Mouse (Mus musculus): ENCODE measurements around the gene Mrps21. TPM values are rescaled to one million over a fixed set of nuclear protein-coding genes. Genes with fewer than 3 reads are reported as not detected.

Gene Mrps21
- 111 TPM for polyA plus RNA-seq (2015; fragmentation: Illumina TruSeq; extraction: RNeasy Lipid Tissue Mini Kit (QIAGEN cat#74804); ENCODE audit: insufficient read depth, low replicate concordance)

DNA sequence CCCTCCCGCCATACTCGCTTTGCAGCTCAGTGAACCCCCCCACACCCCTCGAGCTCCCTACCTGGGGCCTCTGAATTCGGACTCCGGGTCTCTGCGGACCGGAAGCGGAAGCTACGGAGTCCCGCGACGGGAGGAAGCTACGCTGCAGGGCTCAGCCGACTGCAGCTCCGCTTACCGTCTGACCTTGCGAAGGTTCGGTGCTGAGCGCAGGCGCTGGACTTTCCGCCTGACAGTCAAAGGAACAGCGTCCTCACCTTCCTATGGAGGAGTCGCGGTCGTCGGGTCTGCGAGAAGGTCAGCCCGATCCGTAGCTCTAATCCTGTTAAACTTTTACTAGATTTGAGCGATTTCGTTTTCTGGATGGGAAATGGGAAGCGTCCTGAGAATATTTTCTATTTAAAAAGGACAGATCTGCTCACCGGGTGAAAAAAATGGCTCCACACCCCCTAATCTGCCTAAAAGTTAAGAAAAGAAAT, at the start of gene Mrps21:
Gene Mrps21, minus strand, starts transcription at position 128 of the 476 bp plus-strand sequence.

DNA sequence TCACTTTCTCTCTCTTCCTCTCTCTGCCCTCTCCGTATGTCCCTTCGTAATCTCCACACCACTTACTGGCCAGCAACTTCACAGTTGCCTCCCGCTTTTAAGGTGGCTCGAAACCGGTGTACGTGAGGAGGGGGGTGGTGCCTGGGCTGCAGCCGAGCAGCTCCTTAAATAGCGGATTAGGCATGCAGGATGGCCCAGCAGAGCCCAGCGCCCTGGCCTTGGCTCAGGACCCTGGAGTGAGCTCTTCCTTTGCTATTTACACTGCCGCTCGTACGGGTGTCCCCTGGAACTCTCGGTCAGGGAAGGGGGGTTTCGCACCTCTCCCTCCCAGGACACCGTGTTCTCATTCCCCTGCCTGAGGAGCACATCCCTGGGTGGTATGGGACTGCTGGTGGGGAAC, 33.2 kb upstream of the Mrps21 start, which contains the start of gene Car14:
Gene Car14, minus strand, starts transcription at position 124 of the 400 bp plus-strand sequence.

DNA sequence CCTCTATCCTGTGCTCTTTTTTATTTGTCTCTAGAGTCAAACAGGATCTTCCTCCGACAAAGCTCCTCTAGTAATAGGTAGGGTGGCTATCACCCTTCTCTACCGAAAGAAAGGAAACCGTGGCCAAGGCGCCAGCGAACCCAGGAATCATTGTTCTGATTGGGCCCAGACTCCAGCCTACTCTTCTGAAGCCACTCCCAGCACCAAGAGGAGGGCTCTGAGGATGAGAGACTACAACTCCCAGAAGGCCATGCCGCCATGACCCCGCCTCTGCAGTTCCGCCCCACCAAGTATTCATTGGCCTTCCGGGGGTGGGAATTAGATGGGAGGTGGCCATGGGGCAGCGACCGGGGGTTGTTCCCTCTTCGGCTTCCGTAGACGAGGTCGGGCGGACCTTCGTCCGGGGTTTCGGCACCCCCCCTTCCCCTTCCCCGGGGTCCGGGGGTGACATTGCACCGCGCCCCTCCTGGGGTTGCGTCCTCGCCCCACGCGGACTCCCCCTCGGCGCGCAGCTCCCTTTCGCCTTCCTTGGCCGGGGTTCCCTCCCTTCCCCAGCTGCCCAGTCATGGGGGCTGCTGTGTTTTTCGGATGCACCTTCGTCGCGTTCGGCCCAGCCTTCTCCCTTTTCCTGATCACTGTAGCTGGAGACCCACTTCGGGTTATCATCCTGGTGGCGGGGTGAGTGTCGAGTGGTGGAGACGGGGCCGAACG, 22.4 kb upstream of the Mrps21 start, which contains the start of gene Aph1a:
Gene Aph1a, plus strand, starts transcription at position 364 of the 711 bp plus-strand sequence.

DNA sequence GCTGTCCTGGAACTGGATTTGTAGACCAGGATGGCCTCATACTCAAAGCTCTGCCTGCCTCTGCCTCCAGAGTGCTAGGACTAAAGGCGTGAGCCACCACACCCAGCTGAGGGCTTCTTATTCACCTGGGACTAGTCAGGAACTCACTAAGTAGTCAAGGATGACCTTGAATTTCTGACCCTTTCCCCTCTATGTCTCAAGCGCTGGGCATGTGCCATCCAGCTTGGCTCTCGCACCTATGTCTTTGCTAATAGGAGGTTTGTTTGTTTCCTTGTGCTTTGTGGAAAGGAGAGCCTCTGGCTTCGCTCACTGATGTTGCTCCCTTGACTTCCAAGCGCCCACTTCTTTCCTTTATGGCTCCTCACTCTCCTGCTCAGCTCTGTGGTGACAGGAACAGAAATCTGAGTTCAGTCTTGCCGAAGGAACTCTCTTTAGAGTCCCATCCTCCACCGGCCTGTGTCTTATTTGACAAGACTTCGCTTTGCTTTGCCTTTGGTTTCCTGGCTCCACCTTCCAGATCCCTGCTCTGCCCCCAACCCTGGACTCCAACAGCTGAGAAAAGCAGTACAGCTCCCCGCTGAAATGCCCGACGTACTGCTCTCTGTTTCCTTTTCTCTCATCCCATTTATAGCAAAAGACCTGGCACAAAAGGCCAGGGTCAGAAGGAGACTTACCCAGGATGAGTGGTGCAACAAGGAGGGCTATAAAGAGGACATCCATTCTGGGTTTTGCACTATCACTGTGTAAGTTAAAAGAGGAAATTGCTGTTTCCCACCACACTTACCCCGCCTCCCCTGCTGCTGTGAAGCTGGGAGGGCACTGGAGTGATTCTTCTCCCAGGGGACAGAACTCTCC, 20.1 kb upstream of the Mrps21 start, which contains the start of gene BC028528:
Gene BC028528, minus strand, starts transcription at position 795 of the 855 bp plus-strand sequence.

DNA sequence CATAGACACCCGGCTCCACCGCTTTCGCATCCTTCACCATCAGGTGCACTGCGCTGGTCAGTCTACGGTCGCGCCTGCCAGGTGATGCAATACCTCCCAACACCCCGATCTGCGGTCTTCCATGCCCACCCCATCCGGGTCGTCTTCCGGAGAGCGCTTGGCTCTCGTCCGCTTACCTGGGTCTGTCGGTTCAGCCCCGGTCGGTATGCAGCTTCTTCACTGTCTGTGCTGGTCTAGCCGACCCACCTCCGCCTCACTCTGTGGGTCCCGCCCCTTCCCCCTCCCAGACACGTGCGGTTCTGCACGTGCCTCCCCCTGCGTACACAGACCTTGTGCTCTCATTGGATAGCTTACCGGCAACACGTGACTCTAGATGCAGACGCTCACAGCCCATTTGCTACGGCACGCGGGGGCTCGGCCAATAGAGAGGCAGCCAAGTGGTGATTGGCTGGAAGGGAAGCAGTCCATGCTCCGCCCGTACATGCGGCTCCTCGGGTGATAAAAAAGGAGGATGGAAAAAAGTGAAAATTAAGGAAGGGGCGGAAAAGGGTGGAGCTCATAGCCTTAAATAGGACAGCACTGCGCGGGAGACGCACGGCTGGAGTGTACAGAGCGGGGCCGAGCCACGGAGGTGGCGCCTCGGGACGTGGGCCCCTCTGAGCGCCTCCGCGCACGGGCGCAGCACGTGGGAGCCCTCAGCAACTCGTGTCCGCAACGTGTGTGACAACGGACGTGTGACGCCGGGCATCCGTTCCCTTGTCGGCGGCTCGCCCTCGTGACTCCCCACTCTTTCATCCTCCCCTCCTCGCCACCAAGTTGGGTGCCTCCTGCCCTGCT, 10.9 kb upstream of the Mrps21 start, which contains the start of gene Ciart:
Gene Ciart, minus strand, starts transcription at position 273 of the 837 bp plus-strand sequence.

DNA sequence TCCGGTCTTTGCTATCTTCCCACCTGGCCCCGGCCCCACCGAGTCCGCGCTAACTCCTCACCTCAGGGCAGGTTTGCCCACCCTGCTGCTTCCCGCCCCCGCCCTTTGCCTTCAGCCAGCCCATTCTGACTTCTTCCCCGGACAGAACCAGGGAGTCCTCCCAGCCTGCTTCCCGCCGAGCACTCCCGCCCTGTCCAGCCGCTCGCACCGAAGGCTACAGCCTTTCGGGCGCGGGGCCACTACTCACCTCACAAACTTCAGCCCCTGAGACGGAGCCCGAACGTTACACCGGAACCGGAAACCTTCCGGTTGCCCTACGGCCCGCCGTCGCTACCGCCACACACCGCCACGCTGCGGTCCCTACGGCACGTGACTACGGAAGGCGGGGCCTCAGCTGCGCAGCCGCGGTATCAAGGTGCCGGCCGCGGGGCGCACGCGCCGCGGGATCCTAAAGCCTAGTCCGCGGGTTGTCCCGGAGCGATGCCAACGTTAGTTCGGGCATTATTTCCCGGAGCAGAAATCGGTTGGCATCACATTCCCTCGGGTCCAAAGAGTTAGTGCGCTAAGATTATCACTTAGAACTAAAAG, 15.7 kb downstream of the Mrps21 start, which contains the start of gene Prpf3:
Gene Prpf3, minus strand, starts transcription at position 384 of the 588 bp plus-strand sequence.

DNA sequence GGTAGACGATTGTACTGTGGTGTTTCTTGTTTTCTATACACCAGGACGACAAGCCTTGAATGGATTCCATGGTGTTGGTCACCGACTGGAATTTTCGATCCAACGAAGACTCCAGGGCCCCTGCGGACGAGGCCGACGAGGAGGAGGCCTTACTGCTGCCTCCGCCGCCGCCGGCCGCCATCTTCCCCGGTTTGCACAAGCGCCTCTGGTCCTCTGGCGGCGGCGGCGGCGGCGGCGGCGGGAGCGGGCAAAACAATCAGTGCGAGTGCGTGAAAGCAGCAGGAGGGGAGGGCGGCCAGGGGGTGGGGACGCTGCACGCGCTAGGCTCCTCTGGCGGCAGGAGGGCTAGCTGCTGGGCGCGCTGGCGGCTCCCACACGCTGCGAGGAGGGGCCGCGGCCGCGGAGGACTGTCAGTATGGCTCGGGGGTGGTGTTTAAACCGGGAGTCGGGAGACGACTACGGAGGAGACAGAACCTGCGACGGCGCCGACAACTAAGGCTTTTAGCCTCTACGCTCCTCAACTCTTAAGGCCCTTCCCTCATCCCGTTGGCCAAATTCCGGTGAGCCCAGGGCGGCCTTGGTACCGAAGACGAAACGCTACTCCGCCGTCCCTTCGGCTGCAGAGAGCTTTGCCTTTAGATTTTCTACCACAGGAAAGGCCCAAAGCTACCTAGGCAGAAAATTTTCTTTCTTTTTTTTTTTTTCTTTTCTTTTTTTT, 52.6 kb downstream of the Mrps21 start, which contains the start of gene Rprd2:
Gene Rprd2, minus strand, starts transcription at position 293 of the 718 bp plus-strand sequence.

Other genes with a start within 250 kb of the Mrps21 start
- gene Ensa, start 246.5 kb downstream of the Mrps21 start, polyA plus RNA-seq (2015; fragmentation: Illumina TruSeq; extraction: RNeasy Lipid Tissue Mini Kit (QIAGEN cat#74804); ENCODE audit: insufficient read depth, low replicate concordance) = 111 TPM
- gene Mcl1, start 212.7 kb downstream of the Mrps21 start, polyA plus RNA-seq (2015; fragmentation: Illumina TruSeq; extraction: RNeasy Lipid Tissue Mini Kit (QIAGEN cat#74804); ENCODE audit: insufficient read depth, low replicate concordance) = 594 TPM
- 2.2 TPM for gene Adamtsl4, start 183.6 kb downstream of the Mrps21 start, polyA plus RNA-seq (2015; fragmentation: Illumina TruSeq; extraction: RNeasy Lipid Tissue Mini Kit (QIAGEN cat#74804); ENCODE audit: insufficient read depth, low replicate concordance)
- 22.0 TPM for gene Ecm1, start 131.9 kb downstream of the Mrps21 start, polyA plus RNA-seq (2015; fragmentation: Illumina TruSeq; extraction: RNeasy Lipid Tissue Mini Kit (QIAGEN cat#74804); ENCODE audit: insufficient read depth, low replicate concordance)
- 43.4 TPM for gene Tars2, start 111.3 kb downstream of the Mrps21 start, polyA plus RNA-seq (2015; fragmentation: Illumina TruSeq; extraction: RNeasy Lipid Tissue Mini Kit (QIAGEN cat#74804); ENCODE audit: insufficient read depth, low replicate concordance)
- gene Rprd2, start 52.7 kb downstream of the Mrps21 start, polyA plus RNA-seq (2015; fragmentation: Illumina TruSeq; extraction: RNeasy Lipid Tissue Mini Kit (QIAGEN cat#74804); ENCODE audit: insufficient read depth, low replicate concordance) = 42.6 TPM
- gene Prpf3, start 15.6 kb downstream of the Mrps21 start, polyA plus RNA-seq (2015; fragmentation: Illumina TruSeq; extraction: RNeasy Lipid Tissue Mini Kit (QIAGEN cat#74804); ENCODE audit: insufficient read depth, low replicate concordance) = 62.6 TPM
- 3.2 TPM for gene Ciart, start 10.7 kb upstream of the Mrps21 start, polyA plus RNA-seq (2015; fragmentation: Illumina TruSeq; extraction: RNeasy Lipid Tissue Mini Kit (QIAGEN cat#74804); ENCODE audit: insufficient read depth, low replicate concordance)
- gene BC028528, start 20.5 kb upstream of the Mrps21 start, polyA plus RNA-seq (2015; fragmentation: Illumina TruSeq; extraction: RNeasy Lipid Tissue Mini Kit (QIAGEN cat#74804); ENCODE audit: insufficient read depth, low replicate concordance) = 124 TPM
- 51.8 TPM for gene Aph1a, start 22.4 kb upstream of the Mrps21 start, polyA plus RNA-seq (2015; fragmentation: Illumina TruSeq; extraction: RNeasy Lipid Tissue Mini Kit (QIAGEN cat#74804); ENCODE audit: insufficient read depth, low replicate concordance)
- not detected for gene Car14, start 33.2 kb upstream of the Mrps21 start, polyA plus RNA-seq (2015; fragmentation: Illumina TruSeq; extraction: RNeasy Lipid Tissue Mini Kit (QIAGEN cat#74804); ENCODE audit: insufficient read depth, low replicate concordance)
- gene Anp32e, start 57.7 kb upstream of the Mrps21 start, polyA plus RNA-seq (2015; fragmentation: Illumina TruSeq; extraction: RNeasy Lipid Tissue Mini Kit (QIAGEN cat#74804); ENCODE audit: insufficient read depth, low replicate concordance) = 154 TPM
- gene Plekho1, start 124.5 kb upstream of the Mrps21 start, polyA plus RNA-seq (2015; fragmentation: Illumina TruSeq; extraction: RNeasy Lipid Tissue Mini Kit (QIAGEN cat#74804); ENCODE audit: insufficient read depth, low replicate concordance) = 109 TPM
- 36.0 TPM for gene Vps45, start 186.9 kb upstream of the Mrps21 start, polyA plus RNA-seq (2015; fragmentation: Illumina TruSeq; extraction: RNeasy Lipid Tissue Mini Kit (QIAGEN cat#74804); ENCODE audit: insufficient read depth, low replicate concordance)
- 20.5 TPM for gene Otud7b, start 233.0 kb upstream of the Mrps21 start, polyA plus RNA-seq (2015; fragmentation: Illumina TruSeq; extraction: RNeasy Lipid Tissue Mini Kit (QIAGEN cat#74804); ENCODE audit: insufficient read depth, low replicate concordance)

Measured in spleen, adult 10 weeks (tissue).